Mouse (Mus musculus): Measurements from ENCODE around the gene Lrrc28.

Lrrc28 gene

DNA sequence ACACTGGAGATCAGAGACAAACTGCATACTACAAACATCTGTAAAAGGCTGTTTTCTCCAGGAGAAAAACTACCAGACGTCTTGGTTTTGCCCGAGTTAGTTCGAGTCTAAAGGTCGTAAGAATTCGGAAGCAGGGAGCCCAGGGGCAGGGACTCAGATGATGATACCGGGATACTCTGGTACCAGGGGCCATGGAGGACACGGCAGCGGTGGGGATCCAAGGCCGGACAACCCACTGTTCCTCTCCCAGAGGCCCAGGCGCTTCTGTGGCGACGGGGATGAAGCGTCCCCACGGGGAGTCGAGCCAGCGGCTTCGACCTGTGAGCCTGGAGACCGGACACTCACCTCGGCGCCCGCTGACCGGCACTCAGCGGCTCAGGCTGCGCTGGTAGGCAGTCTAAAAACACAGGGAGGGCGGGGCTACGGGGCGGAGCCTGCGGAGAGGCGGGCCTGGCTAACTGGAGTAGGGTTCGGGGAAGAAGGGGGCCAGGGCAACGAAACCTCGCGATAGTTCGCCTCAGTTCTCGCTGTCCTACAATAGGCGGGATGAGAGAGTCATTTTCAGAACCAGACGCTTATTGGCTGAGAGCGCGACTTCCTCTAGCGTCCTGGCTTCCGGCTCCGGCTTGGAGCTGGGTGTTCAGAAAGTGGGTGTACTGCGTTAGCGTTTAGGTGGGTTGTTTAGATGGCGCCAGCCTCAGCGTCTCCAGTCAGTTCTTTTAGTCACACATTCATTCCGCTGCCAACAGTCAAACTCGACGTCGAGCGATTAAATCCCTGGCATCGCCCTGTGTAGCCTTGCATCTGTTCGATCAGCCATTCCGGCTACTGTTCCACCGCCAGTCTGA lies at the start of gene Lrrc28:
Gene Lrrc28 (minus strand): TSS at position 436 of the 848 bp plus-strand sequence.
- DNase-seq (ENCODE audit: inconsistent age in 2 of 2, low spot score in 1 of 2), result peak; percentile 99 to 100

DNA sequence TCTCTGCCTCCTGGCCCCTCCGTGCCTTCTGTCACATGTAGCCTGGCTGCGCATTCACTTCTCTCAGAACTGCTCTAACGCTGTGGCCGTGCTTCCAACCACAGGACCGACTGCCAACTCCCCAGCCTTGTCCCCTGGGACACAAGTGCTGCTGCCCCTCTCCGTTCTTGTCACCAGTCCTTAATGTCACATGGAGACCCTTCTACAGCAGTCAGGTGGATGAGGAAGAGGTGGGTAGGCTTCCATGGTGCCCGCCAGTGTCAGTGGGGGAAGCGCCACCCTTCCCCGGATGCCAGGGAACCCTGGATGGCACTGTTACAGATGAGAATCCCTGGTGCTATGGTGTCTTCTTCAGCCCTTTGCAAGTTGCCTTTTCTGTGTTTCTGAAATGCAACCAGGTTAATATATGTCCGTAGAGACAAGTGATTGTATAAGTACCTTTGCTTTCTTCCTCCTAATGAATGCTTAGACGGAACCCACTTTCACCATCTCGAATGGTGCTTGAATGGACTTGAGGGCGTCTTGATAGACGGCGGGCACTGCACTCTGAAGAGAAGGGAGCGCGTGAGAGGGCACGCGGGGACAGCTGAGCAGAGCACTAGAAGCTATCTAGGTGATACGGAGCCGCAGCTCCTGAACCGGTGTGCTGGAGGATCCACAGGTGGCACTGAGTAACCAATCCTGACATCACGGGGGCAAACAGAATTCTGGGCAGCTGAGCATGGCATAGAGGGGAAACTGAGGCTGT lies 47.9 kb upstream of the Lrrc28 start:
- no peak for DNase-seq (ENCODE audit: inconsistent age in 2 of 2, low spot score in 1 of 2)

DNA sequence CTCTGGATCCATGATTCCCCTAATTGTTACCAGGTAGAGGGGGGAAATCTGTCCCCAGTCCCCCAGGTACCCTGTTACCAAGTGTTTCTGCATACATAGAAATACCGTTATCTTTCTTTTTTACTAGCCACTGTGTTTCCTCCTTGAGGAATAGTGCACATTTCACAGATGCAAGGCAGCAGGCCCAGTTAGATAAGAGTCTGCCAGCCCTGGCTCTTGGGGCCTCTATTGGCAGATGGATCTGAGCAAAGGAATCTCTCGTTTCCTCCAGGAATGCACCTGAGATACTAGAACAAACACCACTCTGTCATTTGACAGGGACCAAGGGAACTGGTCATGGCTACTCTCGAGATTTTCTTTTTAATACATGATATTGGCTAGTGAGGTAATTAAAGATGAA lies 47.1 kb upstream of the Lrrc28 start:
- DNase-seq (ENCODE audit: inconsistent age in 2 of 2, low spot score in 1 of 2), result no peak

DNA sequence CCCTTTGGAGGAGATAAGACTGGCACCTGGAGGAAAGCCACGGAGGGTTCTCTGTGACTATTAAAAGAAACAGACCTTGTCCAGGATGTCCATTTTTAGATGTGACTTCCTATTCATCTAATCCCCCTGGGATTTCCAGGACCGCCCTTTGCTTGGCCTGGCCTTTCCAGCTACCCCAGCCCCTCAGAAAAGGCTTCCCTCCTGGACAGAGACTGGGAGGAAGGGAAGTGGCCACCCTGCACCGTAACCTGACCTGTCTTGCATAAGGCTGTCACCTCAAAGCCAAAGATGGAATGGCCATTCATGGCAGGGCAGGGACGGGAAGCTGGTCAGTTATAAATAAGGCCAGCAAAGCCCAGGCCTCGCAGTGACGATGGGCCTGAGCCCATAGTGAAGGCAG lies 46.0 kb upstream of the Lrrc28 start:
- DNase-seq (ENCODE audit: inconsistent age in 2 of 2, low spot score in 1 of 2), result peak; percentile 57 to 64

DNA sequence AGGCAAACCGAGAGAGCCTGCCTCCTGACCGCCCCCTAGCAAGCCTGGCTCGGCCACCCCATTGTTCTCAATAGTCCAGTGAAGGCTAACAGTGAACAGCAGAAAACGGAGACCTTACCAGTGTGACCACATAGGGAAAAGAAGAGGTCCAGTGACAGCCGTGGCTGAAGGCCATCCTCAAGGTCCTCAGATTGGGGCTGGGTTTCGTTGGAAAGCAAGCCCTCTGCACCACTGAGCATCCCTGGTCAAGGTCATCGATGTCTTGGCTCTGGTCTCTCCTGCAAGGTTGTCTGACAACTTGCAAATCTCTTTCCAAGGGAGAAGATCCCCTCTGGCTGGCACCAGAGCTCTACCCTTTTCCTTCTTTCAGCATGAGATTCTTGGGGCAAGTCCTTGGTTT lies 44.7 kb upstream of the Lrrc28 start:
- peak; percentile 68 to 74 for DNase-seq (ENCODE audit: inconsistent age in 2 of 2, low spot score in 1 of 2)

DNA sequence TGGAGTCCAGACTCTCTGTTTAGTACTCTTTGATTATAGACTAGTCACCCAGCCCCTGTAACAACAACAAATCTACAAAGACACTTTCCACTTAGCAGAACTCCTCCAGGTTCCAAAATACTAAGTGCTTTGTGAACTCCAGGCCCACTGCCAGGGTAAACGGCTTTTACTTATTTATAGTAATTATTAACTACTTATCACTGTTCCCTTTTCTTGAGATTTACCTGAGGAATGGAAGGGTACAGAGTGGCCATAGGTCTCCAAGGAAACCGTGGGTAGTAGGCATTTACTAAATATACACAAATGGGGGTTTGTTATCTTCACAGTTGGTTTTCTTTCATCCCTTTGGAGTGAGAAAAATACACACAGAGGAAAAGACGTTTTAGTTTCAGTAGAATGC lies 43.2 kb upstream of the Lrrc28 start:
- no peak for DNase-seq (ENCODE audit: inconsistent age in 2 of 2, low spot score in 1 of 2)

DNA sequence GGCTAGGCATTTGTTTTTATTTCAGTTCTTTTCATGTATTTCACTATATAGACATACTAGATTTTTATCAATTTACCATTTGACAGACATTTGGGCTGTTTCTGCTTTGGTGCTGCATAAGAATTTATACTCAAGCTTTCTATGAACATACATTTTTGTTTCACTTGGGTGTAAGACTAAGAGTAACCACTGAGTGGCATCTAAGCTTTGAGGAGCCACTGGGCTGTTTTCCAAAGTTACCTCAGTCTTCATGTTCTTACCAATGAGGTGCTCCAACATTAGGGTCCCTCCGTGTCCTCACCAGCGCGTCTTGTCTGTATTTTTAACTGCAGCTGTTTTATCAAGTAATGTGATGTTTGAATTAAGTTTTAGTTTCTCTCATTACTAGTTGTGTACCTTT lies 41.5 kb upstream of the Lrrc28 start:
- no peak for DNase-seq (ENCODE audit: inconsistent age in 2 of 2, low spot score in 1 of 2)

DNA sequence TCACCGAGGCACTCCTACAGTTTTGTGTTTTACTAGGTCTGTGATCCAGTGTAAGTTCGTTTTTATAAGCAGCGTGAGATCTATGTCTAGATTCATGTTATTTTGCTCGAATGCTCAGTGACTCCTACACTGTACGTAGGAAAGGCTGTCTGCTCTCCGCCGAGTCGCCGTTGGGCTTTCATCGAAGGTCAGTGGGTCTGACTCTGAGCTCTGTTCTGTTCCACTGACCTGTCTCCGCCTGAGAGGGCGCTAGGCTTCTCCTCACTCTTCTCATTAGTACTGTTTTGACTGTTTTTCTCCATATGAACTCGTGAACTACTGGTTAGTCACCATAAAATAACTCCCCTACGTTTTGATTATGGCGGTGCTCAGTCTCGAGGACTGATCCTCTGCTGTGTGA lies 37.9 kb upstream of the Lrrc28 start:
- no peak for DNase-seq (ENCODE audit: inconsistent age in 2 of 2, low spot score in 1 of 2)

DNA sequence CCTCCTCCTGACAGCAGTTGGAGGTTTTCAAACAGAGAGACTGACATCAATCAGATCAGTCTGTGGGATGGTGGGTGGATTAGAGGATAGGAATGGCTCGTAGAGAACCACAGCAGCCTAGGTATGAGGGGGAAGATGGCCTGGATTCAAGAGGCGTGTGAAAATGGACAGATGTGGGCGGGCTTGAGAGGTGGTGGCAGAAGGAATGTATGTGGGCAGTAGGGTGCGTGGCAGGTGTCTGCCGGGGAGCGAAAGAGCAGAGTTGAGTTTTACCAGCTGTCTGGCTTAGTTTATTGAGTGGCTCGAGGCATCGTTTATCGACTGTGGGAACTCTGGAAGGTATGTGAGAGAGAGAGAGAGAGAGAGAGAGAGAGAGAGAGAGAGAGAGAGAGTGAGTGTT lies 36.0 kb upstream of the Lrrc28 start:
- no peak for DNase-seq (ENCODE audit: inconsistent age in 2 of 2, low spot score in 1 of 2)

DNA sequence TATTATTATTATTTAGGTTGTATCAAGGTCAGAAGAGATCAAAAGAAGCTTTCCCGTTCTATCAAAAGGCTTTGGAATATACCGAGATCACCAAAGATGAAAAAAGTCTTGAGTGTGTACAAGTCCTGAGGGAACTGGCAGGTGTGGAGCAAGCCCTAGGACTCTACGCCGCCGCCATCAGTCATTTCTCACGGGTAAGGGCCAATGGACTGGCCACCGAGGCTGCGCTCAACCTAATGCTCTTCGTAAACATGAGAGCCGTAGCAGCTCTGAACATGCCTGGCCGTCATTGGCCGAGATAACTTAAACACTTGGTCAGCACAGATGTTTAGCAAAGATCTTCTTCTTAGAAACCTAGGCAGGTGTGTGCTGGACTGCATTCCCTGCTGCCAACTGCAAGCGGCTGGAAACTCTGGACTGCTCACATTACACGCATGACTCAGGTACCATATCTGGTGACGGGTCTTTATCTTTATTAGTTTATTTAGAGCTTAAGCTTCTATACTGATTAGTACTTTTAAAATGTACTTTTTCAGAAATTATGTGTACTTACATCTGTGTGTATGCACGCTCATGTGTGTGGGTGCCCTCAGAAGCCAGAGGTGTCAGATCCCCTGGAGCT lies 33.9 kb upstream of the Lrrc28 start:
- no peak for DNase-seq (ENCODE audit: inconsistent age in 2 of 2, low spot score in 1 of 2)

DNA sequence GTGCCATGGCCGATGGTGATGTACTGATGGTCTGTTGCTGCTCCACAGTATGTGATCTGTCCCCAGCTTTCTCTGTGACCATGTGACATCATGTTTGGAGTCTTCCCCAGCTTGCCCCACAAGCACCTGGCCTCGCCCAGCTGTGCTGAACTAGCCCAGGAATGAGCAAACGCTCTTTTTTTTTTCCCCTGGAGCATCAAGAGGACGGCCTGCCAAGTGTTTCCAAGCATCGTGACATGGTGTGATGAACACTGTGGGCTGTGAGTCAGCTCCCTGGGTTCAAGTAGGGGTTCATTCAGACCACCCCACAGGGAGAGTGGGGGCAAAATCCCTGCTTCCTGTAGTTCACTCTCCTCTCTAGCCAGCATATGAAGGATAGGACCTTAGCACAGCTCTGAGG lies 28.6 kb upstream of the Lrrc28 start:
- no peak for DNase-seq (ENCODE audit: inconsistent age in 2 of 2, low spot score in 1 of 2)

DNA sequence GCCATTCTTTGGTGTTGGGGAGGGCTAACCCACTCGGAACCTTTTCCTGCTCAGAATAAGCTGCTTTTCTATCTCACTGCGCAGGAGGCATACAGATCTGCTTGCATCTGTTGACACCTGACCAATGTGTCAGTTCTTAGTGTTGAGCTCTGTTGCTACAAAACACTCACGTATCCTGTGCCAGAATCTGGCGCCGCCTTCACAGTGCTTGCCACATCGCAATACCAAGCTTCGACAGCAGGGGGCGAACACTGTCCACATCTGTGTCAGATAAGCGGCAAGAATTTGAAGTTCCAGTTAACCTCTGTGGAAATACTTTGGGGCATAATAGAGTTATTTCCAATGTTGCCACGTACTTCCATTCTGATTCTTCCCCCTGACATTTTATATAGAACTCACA lies 27.6 kb upstream of the Lrrc28 start:
- peak; percentile 90 to 98 for DNase-seq (ENCODE audit: inconsistent age in 2 of 2, low spot score in 1 of 2)

DNA sequence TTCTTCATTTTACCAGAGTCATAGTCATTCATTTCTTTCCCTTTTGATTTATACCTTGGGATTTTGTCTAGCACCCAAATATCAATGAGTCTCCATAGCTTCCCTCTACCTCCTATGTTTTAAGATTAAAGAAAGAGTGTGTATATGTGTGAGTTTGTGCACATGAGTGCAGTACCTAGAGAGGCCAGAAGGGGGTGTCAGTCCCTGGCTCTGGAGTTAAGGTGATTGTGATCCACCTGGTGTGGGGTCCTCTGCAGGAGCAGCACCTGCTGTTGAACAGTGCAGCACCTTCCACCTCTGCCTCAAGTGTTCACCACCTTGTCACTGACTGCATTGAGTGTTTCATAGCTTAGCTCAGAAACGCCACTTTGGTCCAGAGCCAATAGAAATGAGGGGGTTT lies 25.9 kb upstream of the Lrrc28 start:
- DNase-seq (ENCODE audit: inconsistent age in 2 of 2, low spot score in 1 of 2), result no peak

DNA sequence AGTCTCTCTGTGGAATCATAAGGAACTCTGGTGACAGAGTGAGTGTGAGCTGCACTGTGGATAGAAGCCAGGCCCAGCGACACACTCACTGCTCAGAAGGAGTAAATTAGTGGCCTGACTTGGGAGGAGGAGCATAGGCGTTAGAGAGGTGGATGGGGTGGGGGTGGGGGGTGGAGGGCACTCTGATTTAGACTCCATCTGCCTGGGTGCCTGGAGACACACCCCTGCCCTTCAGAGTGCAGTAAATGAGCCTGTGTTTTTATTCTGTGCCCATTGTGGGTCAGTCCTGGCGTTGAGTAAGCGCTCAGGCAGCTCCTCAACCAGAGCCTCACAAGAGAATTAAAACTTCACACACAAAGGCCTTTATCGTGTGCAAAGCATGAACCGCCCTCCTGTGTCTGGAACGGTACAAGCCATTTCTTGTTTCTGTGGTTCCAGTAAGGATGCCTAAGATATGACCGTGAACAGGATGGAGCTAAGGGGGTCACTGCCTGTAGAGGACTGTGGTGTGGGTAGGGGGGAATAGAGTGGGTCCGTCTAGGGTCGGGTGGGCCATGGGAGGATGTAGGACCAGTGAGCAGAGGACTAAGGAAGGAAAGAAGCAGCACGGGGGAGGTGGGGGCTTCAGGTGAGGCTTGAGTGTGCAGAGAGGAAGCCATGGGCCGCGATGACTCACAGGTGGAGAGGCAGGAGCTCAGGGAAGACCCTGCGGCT lies 19.1 kb upstream of the Lrrc28 start:
- DNase-seq (ENCODE audit: inconsistent age in 2 of 2, low spot score in 1 of 2), result no peak

DNA sequence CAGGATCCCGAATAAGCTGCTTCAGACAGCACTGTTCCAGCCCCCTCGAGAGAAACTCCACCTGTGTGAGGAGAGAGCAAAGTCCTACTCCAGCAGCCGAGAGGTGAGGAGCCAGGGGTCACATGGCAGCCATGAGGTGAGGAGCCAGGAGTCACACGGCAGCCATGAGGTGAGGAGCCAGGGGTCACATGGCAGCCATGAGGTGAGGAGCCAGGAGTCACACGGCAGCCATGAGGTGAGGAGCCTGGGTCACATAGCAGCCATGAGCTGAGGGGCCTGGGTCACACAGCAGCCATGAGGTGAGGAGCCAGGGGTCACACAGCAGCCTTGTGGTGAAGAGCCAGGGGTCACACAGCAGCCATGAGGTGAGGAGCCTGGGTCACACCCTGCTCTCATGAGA lies 17.4 kb upstream of the Lrrc28 start:
- no peak for DNase-seq (ENCODE audit: inconsistent age in 2 of 2, low spot score in 1 of 2)

DNA sequence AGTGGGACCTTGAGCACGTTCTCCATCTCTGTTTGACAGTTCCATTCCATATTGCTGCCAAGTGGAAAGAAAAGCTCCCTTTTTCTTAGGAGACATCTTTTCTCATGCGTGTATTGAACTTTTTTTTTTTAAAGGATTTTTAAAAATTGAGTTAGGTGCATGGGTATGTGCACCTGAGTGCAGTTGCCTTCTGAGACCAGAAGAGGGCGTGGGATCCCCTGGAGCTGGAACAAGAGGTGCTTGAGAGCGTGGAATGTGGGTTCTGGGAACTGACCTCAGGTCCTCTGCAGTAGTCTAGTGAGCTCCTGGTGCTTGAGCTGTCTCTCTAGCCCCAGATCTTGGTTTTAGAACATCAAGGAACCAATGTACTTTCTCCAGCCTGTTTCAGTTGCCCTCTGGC lies 13.0 kb upstream of the Lrrc28 start:
- DNase-seq (ENCODE audit: inconsistent age in 2 of 2, low spot score in 1 of 2), result peak in 1 of 2 experiments; percentile 45

DNA sequence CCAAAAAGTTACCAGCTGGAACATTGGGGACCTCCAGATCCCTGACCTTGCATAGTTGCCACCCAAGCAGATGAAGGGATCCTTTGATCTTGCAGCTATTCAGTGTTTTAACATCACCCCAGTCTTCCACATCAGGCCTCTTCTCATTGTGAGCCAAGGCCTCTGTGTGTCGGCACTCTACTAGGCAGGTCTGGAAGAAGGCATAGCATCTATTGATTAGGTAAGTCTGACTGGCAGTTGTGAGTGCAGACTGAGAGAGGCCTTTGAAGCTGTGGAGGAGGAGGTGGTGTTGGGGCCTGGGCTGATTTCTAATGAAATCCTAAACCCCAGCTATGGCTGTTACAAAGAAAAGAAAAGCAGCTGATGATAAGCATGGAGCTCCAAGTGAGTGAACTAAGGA lies 10.1 kb upstream of the Lrrc28 start:
- peak; percentile 41 to 67 for DNase-seq (ENCODE audit: inconsistent age in 2 of 2, low spot score in 1 of 2)

DNA sequence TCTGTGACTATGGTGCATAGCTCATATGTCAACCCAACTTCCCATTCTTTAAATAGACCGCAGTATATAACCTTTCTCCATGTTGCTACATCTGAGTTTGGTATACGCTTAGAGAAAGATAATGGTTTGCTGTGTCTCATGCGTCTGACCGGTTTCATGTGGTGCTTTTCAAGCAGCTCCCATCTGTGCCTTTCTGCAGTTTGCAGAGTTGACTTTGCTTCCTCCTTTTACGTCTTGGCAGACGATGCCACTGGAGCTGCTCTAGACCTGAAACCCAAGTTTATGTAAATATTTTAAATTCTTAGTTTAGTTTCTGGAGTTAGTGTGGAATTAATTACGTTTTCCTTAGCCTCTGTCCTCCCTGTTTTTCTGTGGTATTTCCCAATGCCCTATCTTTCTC lies 9.6 kb upstream of the Lrrc28 start:
- DNase-seq (ENCODE audit: inconsistent age in 2 of 2, low spot score in 1 of 2), result no peak

DNA sequence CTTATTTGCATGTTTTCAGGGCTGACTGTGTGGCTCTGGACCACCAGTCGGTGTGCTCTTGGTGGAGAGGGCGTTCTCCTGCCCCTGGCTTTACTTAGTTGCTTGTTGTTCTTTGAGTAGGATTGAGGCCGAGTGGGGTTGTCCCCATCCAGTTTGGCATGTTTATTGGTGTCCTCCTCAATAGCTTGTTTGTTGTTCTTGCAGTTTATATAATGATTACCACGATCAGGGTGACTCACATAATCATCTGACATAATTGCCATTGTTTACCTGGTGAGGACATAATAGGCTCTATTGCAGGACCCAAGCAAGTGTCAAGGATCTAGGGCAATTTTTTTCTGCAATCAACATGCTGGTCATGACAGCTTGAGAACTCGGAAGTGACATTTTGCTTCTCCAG lies 7.1 kb upstream of the Lrrc28 start:
- no peak for DNase-seq (ENCODE audit: inconsistent age in 2 of 2, low spot score in 1 of 2)

DNA sequence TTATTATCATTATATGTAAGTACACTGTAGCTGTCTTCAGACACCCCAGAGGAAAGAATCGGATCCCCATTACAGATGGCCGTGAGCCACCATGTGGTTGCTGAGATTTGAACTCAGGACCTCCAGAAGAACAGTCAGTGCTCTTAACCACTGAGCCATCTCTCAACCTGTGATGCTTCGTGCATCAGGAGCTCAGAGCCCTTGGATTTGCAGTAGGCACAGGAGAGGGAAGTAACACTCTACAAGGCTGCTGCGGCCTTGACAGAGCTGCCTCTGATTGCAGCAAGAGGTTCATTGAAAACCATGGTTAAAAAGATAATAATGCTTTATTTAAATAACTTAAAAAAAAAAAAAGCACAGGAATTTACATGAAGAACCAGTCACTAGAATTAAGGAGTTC lies 3.3 kb upstream of the Lrrc28 start:
- DNase-seq (ENCODE audit: inconsistent age in 2 of 2, low spot score in 1 of 2), result peak; percentile 60 to 83

DNA sequence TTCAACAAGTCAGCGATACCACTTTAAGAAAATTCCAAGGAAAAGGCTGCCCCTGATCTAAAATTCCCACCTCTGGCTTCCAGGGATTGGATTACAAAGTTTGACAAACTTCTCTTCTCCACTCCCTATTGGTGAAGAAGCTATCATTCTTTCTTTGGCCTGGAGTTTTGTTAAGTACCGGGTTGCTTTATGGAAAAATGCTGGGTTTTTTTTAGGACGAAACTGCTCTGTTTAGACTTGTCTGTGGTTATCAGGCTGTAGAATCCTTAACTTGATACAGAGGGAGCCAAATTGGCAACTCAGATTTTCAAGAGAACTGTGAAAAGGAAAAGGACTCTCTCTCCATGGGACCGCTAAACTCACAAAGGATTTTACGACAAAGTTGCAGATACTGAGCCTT lies 2.2 kb upstream of the Lrrc28 start, which contains the start of gene Ttc23:
Gene Ttc23 (plus strand): TSS at position 134 of the 400 bp plus-strand sequence.
- peak in 1 of 2 experiments; percentile 81 for DNase-seq (ENCODE audit: inconsistent age in 2 of 2, low spot score in 1 of 2)

Measured in adrenal gland, adult (tissue).